Mouse (Mus musculus) heart, embryonic 14.5 days (tissue): ENCODE data around the gene Fgfr2. TPM values are rescaled to one million over a fixed set of nuclear protein-coding genes. Genes with fewer than 3 reads are reported as not detected.
A peak's percentile ranks its signal among the peaks of the same experiment; 100 is the strongest.

Experiments used
- ATAC-seq: fragments of 200-750 bp; cut with Nextera tagmentation; 2 replicates; pipeline ENCODE4 v1.8.0; 2017; ENCODE audit warnings: low read depth, moderate TSS enrichment; ENCODE audit not compliant: insufficient number of reproducible peaks, insufficient read depth, low FRiP score
- H3K27ac ChIP-seq, 2 experiments: fragments of 200-500 bp in 1 of 2; fragments of 300-500 bp in 1 of 2; sonication (generic) in 1 of 2; replicated peaks in 1 of 2; 2 replicates each; pipeline ENCODE4 v1.5.1; 2012 to 2014; ENCODE audit warnings: low read depth in 2 of 2, low read length in 2 of 2, control low read depth in 1 of 2, mild to moderate bottlenecking in 1 of 2, mixed read lengths in 1 of 2; ENCODE audit not compliant: control insufficient read depth in 1 of 2, insufficient read depth in 1 of 2
- H3K27me3 ChIP-seq: fragments of 300-500 bp; sonication (generic); 2 replicates; pipeline ENCODE4 v1.6.1; 2014; ENCODE audit warnings: mild to moderate bottlenecking, low read length, control low read depth; ENCODE audit not compliant: control insufficient read depth, insufficient read depth
- H3K36me3 ChIP-seq: fragments of 300-500 bp; sonication (generic); 2 replicates; pipeline ENCODE4 v1.6.1; 2014; ENCODE audit warnings: mild to moderate bottlenecking, control low read depth, low read length, mixed read lengths; ENCODE audit not compliant: control insufficient read depth, insufficient read depth
- H3K4me1 ChIP-seq, 2 experiments: fragments of 200-500 bp in 1 of 2; fragments of 300-500 bp in 1 of 2; sonication (generic) in 1 of 2; 2 replicates each; pipeline ENCODE4 v1.6.1; 2012 to 2014; ENCODE audit warnings: low read length in 2 of 2, control low read depth in 1 of 2, mixed read lengths in 1 of 2; ENCODE audit not compliant: control insufficient read depth in 2 of 2, insufficient read depth in 2 of 2
- H3K4me2 ChIP-seq: fragments of 300-500 bp; sonication (generic); 2 replicates; pipeline ENCODE4 v1.6.1; 2014; ENCODE audit warnings: mild to moderate bottlenecking, low read length
- H3K4me3 ChIP-seq, 2 experiments: fragments of 200-500 bp in 1 of 2; fragments of 300-500 bp in 1 of 2; sonication (generic) in 1 of 2; 2 replicates each; pipeline ENCODE4 v1.5.1; 2012 to 2014; ENCODE audit warnings: low read length in 2 of 2, mild to moderate bottlenecking in 2 of 2, control low read depth in 1 of 2, low read depth in 1 of 2, moderate library complexity in 1 of 2; ENCODE audit not compliant: control insufficient read depth in 1 of 2, insufficient read depth in 1 of 2
- H3K9ac ChIP-seq: fragments of 300-500 bp; sonication (generic); 2 replicates; pipeline ENCODE4 v1.6.1; 2014; ENCODE audit warnings: mild to moderate bottlenecking, low read length
- H3K9me3 ChIP-seq: fragments of 300-500 bp; sonication (generic); 2 replicates; pipeline ENCODE4 v1.6.1; 2016; ENCODE audit warnings: low read length, control low read depth; ENCODE audit not compliant: control insufficient read depth
- WGBS: fragments of 180-500 bp; shearing (Covaris S2); extraction: QIAGEN DNeasy Blood & Tissue Kit; methylation state at CpG from one replicate; pipeline ENCODE4 v1.1.7; 2014; 5-methylcytosine and 5-hydroxymethylcytosine counted together
- polyA plus RNA-seq: library from polyadenylated mRNA; unstranded; fragments of >200 nt; fragmentation: Nextera tagmentation; extraction: Ambion mirVana; gene quantifications from 2 replicates; pipeline ENCODE4 v1.2.1, GENCODE M21; 2014

Gene Fgfr2
- polyA plus RNA-seq, 1 experiment from 2014 or later: 22.4 TPM

DNA sequence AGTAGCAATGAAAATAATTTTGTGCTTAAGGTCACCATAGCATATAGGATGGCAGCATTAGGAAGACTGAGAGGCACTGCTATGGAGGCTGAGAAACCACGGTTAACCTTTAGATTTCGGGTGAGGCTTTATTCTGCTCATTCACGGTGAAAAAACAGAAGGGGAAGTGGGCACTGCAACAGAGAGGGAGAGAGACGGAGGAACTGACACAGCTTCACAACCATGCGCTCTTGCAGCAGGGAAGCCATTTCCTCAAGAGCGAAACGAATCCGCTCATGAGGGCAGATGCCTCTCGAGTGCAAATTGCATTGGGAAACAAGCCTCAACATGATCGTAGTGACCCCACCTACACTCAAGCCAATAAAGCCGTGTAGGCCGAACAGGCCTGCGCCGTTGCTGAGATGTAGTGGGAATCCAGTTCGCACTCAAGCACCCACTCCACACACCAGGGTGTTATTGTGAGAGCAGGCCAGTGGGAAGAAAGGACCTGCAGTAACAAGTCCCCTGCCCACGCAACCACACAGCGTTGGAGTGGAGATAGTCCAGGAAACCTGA is 2275.9 kb downstream of the Fgfr2 start:
- H3K4me2 ChIP-seq: no peak overlapping the region
- no peaks in the 10 kb centered on the region for H3K27me3 ChIP-seq
- no peak for ATAC-seq
- WGBS: 82% methylated on average over 17 of the region's 17 CpGs
- no peak overlapping the region for H3K27ac ChIP-seq
- no peaks in the 10 kb centered on the region for H3K9me3 ChIP-seq
- peaks cover 0 to 8% of the 10 kb centered on the region in 2 experiments; a peak in 1 of 4 replicates for H3K4me1 ChIP-seq
- no peak overlapping the region for H3K9ac ChIP-seq
- H3K4me3 ChIP-seq: no peak overlapping the region
- no peaks in the 10 kb centered on the region for H3K36me3 ChIP-seq

DNA sequence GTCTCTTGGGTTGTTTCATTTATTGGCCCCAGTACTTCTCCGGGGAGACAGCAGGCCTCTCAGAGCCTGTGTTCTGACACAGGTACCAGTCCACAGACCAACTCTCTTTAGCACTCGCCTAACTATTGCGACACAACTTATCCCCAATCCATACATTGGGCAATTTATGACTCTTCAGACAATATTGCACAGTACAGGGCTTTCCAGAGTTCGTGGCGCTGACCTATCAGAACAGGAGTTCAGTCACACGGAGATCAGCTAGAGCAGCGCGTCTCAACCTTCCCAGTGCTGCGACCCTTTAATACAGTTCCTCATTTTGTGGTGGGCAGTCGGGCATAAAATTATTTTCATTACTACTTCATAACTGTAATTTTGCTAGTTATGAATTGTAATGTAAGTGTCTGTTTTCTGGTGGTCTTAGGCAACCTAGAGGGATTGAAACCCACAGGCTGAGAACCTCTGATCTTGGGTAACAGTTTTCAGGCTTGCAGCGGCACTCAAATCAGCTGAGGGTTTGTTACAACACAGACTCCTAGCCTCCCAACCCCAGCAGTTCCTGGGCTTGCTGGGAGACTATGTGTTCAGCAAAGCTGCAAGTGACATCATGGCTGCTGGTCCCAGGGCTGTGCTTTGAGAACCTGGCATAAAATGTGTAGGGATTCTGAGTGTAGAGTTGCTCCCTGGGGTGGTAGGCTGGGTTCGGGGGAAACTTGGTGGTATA is 2283.6 kb downstream of the Fgfr2 start:
- Histone ChIP-seq H3K27ac (no peak overlapping the region), H3K4me3 (no peak overlapping the region), H3K27me3 (no peaks in the 10 kb centered on the region), H3K9me3 (no peaks in the 10 kb centered on the region), H3K4me2 (no peak overlapping the region), H3K9ac (no peak overlapping the region), H3K36me3 (no peaks in the 10 kb centered on the region), H3K4me1 (peaks cover 24 to 28% of the 10 kb centered on the region in 2 experiments)
- no peak for ATAC-seq
- WGBS: 91% methylated on average over 12 of the region's 12 CpGs

DNA sequence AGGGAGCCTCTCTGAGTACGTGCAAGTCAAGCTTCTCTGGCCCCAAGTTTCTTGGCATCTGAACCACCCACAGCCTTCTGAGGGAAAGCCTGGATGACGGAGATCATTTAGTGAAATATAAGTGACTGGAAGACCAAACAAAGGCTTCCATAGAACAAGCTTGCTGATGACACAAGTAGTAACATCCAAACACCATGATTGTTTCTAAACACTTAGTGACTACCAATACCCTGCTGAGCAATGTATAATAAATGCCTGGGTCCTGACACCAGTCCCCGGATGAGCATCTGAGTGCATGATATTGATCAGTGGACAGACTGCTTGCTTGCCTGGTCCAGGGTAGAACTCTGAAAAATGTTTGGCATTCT is 2284.5 kb downstream of the Fgfr2 start:
- H3K4me1 ChIP-seq: peaks cover 26 to 30% of the 10 kb centered on the region in 2 experiments
- ATAC-seq: no peak
- H3K27me3 ChIP-seq: no peaks in the 10 kb centered on the region
- 82% methylated on average over 3 of the region's 3 CpGs for WGBS
- H3K36me3 ChIP-seq: no peaks in the 10 kb centered on the region
- H3K4me3 ChIP-seq: no peak overlapping the region
- no peaks in the 10 kb centered on the region for H3K9me3 ChIP-seq
- H3K9ac ChIP-seq: no peak overlapping the region
- no peak overlapping the region for H3K4me2 ChIP-seq
- no peak overlapping the region for H3K27ac ChIP-seq

GRCm38 (mm10) chr7:130837941-130838657 is 2285.1 kb downstream of the Fgfr2 start:
- Histone ChIP-seq H3K36me3 (no peaks in the 10 kb centered on the region), H3K4me3 (no peak overlapping the region), H3K27ac (peak overlapping the region in 1 of 2 experiments; percentile 1; a peak in 1 of 4 replicates), H3K4me1 (peaks cover 26 to 30% of the 10 kb centered on the region in 2 experiments), H3K9me3 (no peaks in the 10 kb centered on the region), H3K9ac (no peak overlapping the region), H3K27me3 (no peaks in the 10 kb centered on the region), H3K4me2 (peak overlapping the region; percentile 12; the same call in 1 of the 2 replicates)
- 38% methylated on average over 12 of the region's 12 CpGs for WGBS
- no peak for ATAC-seq

DNA sequence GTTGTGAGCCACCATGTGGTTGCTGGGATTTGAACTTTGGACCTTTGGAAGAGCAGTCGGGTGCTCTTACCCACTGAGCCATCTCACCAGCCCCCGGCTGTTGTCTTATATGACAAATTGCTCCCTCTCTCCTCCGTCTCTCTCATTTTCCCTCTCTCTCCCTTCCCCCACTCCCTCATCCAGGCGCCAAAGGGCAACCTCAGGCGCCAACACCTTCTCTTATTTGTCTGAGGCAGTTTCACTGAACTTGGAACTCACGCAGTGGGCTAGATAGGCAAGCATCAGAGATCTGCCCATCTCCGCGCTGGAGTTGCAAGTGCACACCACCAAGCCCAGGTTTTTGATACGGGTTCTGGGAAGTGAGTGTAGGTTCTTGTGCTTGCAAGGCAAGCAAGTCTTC is 2287.1 kb downstream of the Fgfr2 start:
- 87% methylated on average over 9 of the region's 9 CpGs for WGBS
- no peaks in the 10 kb centered on the region for H3K27me3 ChIP-seq
- H3K4me1 ChIP-seq: peaks cover 26% of the 10 kb centered on the region in 2 experiments
- no peaks in the 10 kb centered on the region for H3K36me3 ChIP-seq
- no peak for ATAC-seq
- H3K4me3 ChIP-seq: no peak overlapping the region
- no peak overlapping the region for H3K4me2 ChIP-seq
- H3K27ac ChIP-seq: no peak overlapping the region
- H3K9me3 ChIP-seq: no peaks in the 10 kb centered on the region
- H3K9ac ChIP-seq: no peak overlapping the region

- Histone ChIP-seq H3K9ac (no peak overlapping the region), H3K4me2 (peak overlapping the region; percentile 5; the same call in 1 of the 2 replicates), H3K4me1 (peaks cover 26% of the 10 kb centered on the region in 2 experiments), H3K9me3 (no peaks in the 10 kb centered on the region), H3K27me3 (no peaks in the 10 kb centered on the region), H3K4me3 (no peak overlapping the region), H3K36me3 (no peaks in the 10 kb centered on the region), H3K27ac (0 out of 4 replicates have a peak overlapping the region, but pooled peaks of 1 of the 2 experiments have one; percentile 1)
- 33% methylated on average over 18 of the region's 18 CpGs for WGBS
- no peak for ATAC-seq
These were observed 2287.9 kb downstream of the Fgfr2 start for GRCm38 (mm10) chr7:130834958-130835861.

DNA sequence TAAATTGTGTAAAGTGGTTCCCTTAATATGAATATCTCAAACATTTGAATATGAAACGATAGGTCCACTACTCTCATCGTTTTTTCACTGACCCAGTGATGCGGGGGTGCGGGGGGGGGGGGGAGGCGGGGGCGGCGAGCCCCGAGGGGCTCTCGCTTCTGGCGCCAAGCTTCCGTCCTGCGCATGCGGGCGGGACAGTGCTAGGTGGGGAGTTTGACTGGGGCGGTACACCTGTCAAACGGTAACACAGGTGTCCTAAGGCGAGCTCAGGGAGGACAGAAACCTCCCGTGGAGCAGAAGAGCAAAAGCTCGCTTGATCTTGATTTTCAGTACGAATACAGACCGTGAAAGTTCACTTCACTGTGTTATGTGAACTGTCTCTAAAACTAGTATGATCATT is 2288.9 kb downstream of the Fgfr2 start:
- Histone ChIP-seq H3K9me3 (no peaks in the 10 kb centered on the region), H3K9ac (no peak overlapping the region), H3K36me3 (no peaks in the 10 kb centered on the region), H3K4me2 (no peak overlapping the region), H3K27ac (no peak overlapping the region), H3K27me3 (no peaks in the 10 kb centered on the region), H3K4me1 (peaks cover 26% of the 10 kb centered on the region in 2 experiments), H3K4me3 (no peak overlapping the region)
- WGBS: 36% methylated on average over 17 of the region's 21 CpGs
- ATAC-seq: peak; percentile 99
